Mouse (Mus musculus): Measurements from ENCODE around the gene Lrrc1.

DNA sequence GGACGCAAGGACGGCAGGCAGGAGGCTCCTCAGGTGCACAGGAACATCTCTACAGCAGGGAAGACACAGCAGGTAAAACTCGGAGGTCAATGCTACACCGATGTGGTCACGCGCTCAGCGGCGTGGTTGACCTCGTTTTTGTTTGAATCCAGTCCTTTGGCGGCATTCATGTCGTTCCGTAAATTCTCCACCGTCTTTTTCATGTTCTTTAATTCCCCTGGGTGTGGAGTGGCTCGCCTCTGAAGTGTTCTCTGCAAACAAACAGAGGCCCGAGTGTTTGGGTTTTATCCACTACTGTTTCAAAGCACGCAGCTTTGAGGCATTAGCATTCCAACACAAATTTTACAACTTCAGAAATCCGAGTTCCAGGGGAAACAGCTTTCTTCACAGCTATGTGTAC lies 112.6 kb downstream of the Lrrc1 start:
- no peak for TF ChIP-seq CTCF (IDR thresholded peaks at IDR 0.05; ENCODE audit: low read depth)
- TF ChIP-seq EP300 (optimal IDR thresholded peaks at IDR 0.05) = no peak

Measured in stomach, postnatal 0 days (tissue).